Mouse (Mus musculus) gastrocnemius, adult 2 months (tissue): ENCODE measurements around the gene Hps4. TPM values are rescaled to one million over a fixed set of nuclear protein-coding genes. Genes with fewer than 3 reads are reported as not detected.
"Not testable (repeated sequence)": the region's sequence is repeated elsewhere in the genome, so short reads cannot be mapped to it uniquely, and the experiment has no call there.

ENCODE experiments used
- DNase-seq: peaks from one replicate; pipeline ENCODE4 v3.0.0; 2022
- H3K27ac ChIP-seq: fragments of 200-600 bp; 2 replicates; pipeline ENCODE4 v1.8.1; 2022; ENCODE audit warnings: mild to moderate bottlenecking
- H3K4me3 ChIP-seq: fragments of 200-600 bp; 2 replicates; pipeline ENCODE4 v1.8.1; 2022; ENCODE audit warnings: mild to moderate bottlenecking, moderate library complexity
- CTCF ChIP-seq: fragments of 200-600 bp; IDR thresholded peaks from 2 replicates; pipeline ENCODE4 v1.8.1; 2022; ENCODE audit warnings: antibody characterized with exemption, mild to moderate bottlenecking, moderate library complexity
- intact Hi-C: fragments of 180-260 bp; cut with DNase I; formaldehyde crosslinking; loops from one replicate; pipeline ENCODE4 v1.15.1; 2025
- total RNA-seq, 2 experiments: library from RNA; stranded (reverse); gene quantifications; 2 replicates each; pipeline ENCODE4 v1.2.3; 2021

Hps4 gene
- total RNA-seq, 2 experiments from 2014 or later = 4.3 to 6.3 TPM

GRCm38 (mm10) chr5:112302310-112302709 is 40.6 kb upstream of the Hps4 start:
- no peak overlapping the region for H3K4me3 ChIP-seq
- DNase-seq = no peak
- intact Hi-C loops = no loop called here
- H3K27ac ChIP-seq = no peak overlapping the region
- TF ChIP-seq CTCF = no peak

DNA sequence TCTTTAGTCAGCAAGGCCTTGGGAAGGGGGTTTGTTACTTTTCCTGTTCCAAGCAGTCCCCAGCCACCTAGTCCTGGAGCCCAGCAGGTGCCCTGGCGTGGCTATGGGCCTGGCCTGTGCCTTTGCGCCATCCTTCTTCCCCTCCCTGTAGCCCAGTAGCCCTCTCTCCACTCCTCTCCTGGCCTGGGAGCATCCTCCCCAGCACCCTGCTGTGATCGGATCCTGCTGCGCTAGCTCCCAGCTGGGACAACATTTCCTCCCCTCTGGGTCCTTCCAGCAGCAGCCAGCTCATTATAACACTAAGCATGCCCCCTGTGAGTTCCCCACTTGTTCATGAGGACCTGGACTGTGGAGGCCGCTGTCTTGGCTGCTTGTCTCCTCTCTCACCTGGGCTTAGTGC is 37.0 kb upstream of the Hps4 start:
- no peak overlapping the region for H3K27ac ChIP-seq
- TF ChIP-seq CTCF = no peak
- H3K4me3 ChIP-seq = no peak overlapping the region
- peak; percentile 8 for DNase-seq
- intact Hi-C loops = no loop called here

DNA sequence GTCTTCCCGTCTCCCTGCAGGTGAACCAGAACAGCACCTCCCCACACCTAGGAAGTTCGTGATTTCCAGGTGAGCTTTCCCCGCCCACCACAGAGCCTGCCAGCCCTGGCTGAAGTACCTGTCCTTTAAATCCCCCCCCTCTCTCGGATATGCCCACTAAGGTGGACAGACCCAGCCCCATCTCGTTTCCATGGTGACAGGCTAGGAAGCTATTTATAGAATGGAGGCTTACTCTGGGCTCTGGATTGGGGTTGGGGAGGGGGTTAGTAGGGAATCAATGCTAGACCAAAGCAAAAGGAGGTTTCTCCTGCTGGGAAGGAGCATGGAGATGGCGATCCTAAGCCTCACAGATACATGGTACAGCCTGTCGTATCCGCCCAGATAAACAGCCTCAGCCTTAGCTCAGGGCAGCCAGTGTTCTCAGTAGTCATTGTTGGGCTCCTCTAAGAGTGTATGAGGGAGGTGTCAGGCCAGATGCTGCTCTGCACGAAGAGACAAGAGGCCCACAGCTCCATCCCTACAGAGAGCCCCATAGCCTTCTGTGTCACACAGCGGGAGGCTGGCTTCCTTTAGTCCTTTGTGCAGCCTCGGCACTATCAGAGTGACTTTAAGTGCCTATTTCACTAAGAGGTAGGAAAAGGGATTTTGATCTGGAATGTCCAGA is 29.5 kb upstream of the Hps4 start:
- DNase-seq = peak; percentile 10
- intact Hi-C loops = no loop called here
- Histone ChIP-seq H3K4me3 (no peak overlapping the region), H3K27ac (no peak overlapping the region)
- TF ChIP-seq CTCF = no peak

GRCm38 (mm10) chr5:112316468-112316867 is 26.4 kb upstream of the Hps4 start:
- Histone ChIP-seq H3K4me3 (no peak overlapping the region), H3K27ac (no peak overlapping the region)
- no peak for TF ChIP-seq CTCF
- intact Hi-C loops = no loop called here
- DNase-seq = no peak

DNA sequence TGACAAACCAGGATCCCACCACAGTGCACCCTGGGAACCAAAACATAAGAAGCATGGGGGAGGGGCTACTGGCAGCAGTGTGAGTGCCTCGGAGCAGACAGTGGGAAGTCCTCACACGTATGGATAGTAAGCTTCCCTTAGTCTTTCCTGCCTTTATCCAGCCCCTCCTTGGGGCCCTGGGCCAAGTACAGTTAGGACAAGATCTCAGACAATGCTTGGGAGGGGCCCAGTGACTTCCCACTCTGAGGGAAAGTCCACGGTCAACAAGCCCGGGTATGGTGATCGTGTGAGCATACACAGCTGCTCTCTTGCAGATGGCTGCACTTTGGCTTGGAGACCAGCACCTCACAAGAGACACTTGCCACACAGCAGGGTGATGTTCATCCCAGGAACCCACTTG is 25.6 kb upstream of the Hps4 start:
- no peak for TF ChIP-seq CTCF
- H3K27ac ChIP-seq = 0 out of 2 replicates have a peak overlapping the region, but pooled peaks have one; percentile 4
- no peak overlapping the region for H3K4me3 ChIP-seq
- peak; percentile 28 for DNase-seq
- intact Hi-C loops = no loop called here

- H3K27ac ChIP-seq, H3K4me3 ChIP-seq, intact Hi-C loops: not testable (repeated sequence)
- DNase-seq = peak; percentile 10
Measured at GRCm38 (mm10) chr5:112319343-112319742, 23.5 kb upstream of the Hps4 start.

DNA sequence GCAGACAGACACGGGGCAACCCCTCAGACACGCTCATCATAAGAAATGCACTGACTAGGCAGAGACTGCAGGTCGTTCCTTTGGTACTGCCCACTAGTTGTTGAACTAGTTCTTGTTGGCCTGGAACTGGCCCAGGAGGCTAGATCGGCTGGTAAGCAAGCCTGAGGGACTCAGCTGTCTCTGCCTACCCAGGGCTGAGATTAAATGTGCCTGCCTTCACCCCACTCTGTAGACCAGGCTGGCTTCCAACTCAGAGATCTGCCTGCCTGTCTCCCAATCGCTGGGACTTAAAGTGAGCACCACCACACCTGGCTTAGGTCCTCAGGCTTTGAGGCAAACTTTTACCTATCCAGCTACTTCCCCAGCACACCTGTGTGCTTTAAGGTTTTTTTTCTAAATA is 22.5 kb upstream of the Hps4 start:
- H3K27ac ChIP-seq = no peak overlapping the region
- H3K4me3 ChIP-seq = no peak overlapping the region
- TF ChIP-seq CTCF = no peak
- intact Hi-C loops = no loop called here
- DNase-seq = peak; percentile 14

DNA sequence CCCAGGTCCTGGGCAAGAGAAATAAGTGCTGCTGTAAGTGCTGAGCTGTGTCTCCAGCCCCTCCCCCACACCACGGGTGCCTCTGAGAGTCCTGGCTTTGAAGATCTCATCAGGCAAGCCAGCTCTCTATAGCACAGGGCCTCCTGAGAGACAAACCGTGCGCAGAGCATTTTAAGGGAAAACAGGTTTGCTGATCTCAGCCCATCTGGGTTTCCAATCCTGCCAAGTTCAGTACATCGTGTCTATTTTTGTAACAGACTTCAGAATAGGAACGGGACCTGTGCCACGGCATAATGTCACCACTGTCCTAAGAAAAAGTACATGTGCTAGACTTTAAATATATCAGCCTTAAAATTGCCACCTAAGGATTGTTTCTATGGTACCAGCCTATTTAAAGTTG is 21.9 kb upstream of the Hps4 start:
- peak; percentile 27 for DNase-seq
- peak overlapping the region; percentile 38; the same call in 1 of the 2 replicates for H3K27ac ChIP-seq
- no peak overlapping the region for H3K4me3 ChIP-seq
- intact Hi-C loops = no loop called here
- TF ChIP-seq CTCF = no peak

GRCm38 (mm10) chr5:112321376-112321775 is 21.5 kb upstream of the Hps4 start:
- intact Hi-C loops = no loop called here
- TF ChIP-seq CTCF = no peak
- DNase-seq = no peak

DNA sequence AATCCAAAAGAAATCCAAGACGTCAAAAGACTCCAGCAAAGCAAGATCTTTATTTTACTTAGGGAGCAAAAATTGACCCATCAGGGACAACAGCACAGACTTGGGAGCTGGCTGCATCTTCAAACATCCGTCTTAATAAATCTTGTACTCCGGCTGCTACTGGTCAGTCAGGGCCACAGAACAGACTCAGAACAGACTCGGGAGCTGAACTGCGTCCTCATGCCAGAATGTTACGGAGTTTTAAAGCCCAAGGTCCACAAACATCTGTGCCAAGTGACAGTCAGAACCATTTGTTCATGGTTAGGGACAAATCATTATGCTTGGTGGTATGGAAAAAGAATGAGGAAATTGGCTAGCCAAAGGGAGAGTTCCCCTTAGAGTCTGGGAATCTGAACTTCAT is 19.6 kb upstream of the Hps4 start:
- intact Hi-C loops = no loop called here
- TF ChIP-seq CTCF = no peak
- Histone ChIP-seq H3K27ac (no peak overlapping the region), H3K4me3 (no peak overlapping the region)
- DNase-seq = no peak

More at GRCm38 (mm10) chr5:112321376-112321775, 21.5 kb upstream of the Hps4 start:
- no peak overlapping the region for H3K4me3 ChIP-seq
- peak overlapping the region; percentile 38; the same call in 1 of the 2 replicates for H3K27ac ChIP-seq

- H3K4me3 ChIP-seq = peak overlapping the region; percentile 95
- intact Hi-C loops = no loop called here
- no peak for TF ChIP-seq CTCF
- peak overlapping the region; percentile 89; the same call in 1 of the 2 replicates for H3K27ac ChIP-seq
- DNase-seq = peak; percentile 37
Measured at GRCm38 (mm10) chr5:112324637-112325545, 18.0 kb upstream of the Hps4 start.

GRCm38 (mm10) chr5:112325546-112326445 is 17.1 kb upstream of the Hps4 start, which contains the start of gene Tfip11:
Tfip11 (plus strand) TSS chr5:112326358.
- peak; percentile 8; the same call in 1 of the 2 replicates for TF ChIP-seq CTCF
- intact Hi-C loops = loop anchor here (1.0 to 2.0 kb wide), 2 partner anchors 18 to 51 kb away; partner anchors contain the start of genes Hps4 and Srrd
- DNase-seq = peak; percentile 96
- Histone ChIP-seq H3K4me3 (peak within 1 kb of the TSS; percentile 95), H3K27ac (peak within 1 kb of the TSS; percentile 89)
